Mouse (Mus musculus) spleen, postnatal 14 days (tissue): ENCODE data around the gene Iqschfp.

Experiments used
- DNase-seq, 2 experiments: peaks; one replicate each; pipeline ENCODE4 v3.0.0; 2021 to 2022; ENCODE audit warnings: low spot score in 2 of 2

Gene Iqschfp

GRCm38 (mm10) chr3:68596938-68597337 is 704.9 kb downstream of the Iqschfp start:
- no peak for DNase-seq

- DNase-seq = no peak
Observed at GRCm38 (mm10) chr3:68602891-68603290, 710.9 kb downstream of the Iqschfp start.

GRCm38 (mm10) chr3:68604467-68604866 is 712.4 kb downstream of the Iqschfp start:
- DNase-seq = no peak

GRCm38 (mm10) chr3:68604962-68605361 is 712.9 kb downstream of the Iqschfp start:
- DNase-seq = no peak

GRCm38 (mm10) chr3:68605942-68606603 is 714.0 kb downstream of the Iqschfp start:
- DNase-seq = no peak

GRCm38 (mm10) chr3:68606730-68607129 is 714.7 kb downstream of the Iqschfp start:
- no peak for DNase-seq

- no peak for DNase-seq
Observed at GRCm38 (mm10) chr3:68607336-68607735, 715.3 kb downstream of the Iqschfp start.

GRCm38 (mm10) chr3:68608848-68609497 is 716.9 kb downstream of the Iqschfp start:
- DNase-seq = no peak

GRCm38 (mm10) chr3:68610011-68610410 is 718.0 kb downstream of the Iqschfp start:
- no peak for DNase-seq

GRCm38 (mm10) chr3:68610598-68611261 is 718.7 kb downstream of the Iqschfp start:
- DNase-seq = no peak

- DNase-seq = no peak
Observed at GRCm38 (mm10) chr3:68615042-68615810, 723.2 kb downstream of the Iqschfp start.

- no peak for DNase-seq
Observed at GRCm38 (mm10) chr3:68616363-68616762, 724.3 kb downstream of the Iqschfp start.

- DNase-seq = no peak
Observed at GRCm38 (mm10) chr3:68617708-68618107, 725.7 kb downstream of the Iqschfp start.

GRCm38 (mm10) chr3:68619097-68619496 is 727.1 kb downstream of the Iqschfp start:
- no peak for DNase-seq

- DNase-seq = no peak
Observed at GRCm38 (mm10) chr3:68621971-68622370, 729.9 kb downstream of the Iqschfp start.

- no peak for DNase-seq
Observed at GRCm38 (mm10) chr3:68623036-68623435, 731.0 kb downstream of the Iqschfp start.

GRCm38 (mm10) chr3:68624471-68624870 is 732.4 kb downstream of the Iqschfp start:
- DNase-seq = no peak

GRCm38 (mm10) chr3:68630261-68630660 is 738.2 kb downstream of the Iqschfp start:
- DNase-seq = no peak

- DNase-seq = no peak
Observed at GRCm38 (mm10) chr3:68630821-68631220, 738.8 kb downstream of the Iqschfp start.

GRCm38 (mm10) chr3:68632714-68633113 is 740.7 kb downstream of the Iqschfp start:
- no peak for DNase-seq

GRCm38 (mm10) chr3:68633577-68633976 is 741.5 kb downstream of the Iqschfp start:
- DNase-seq = no peak

GRCm38 (mm10) chr3:68637960-68638359 is 745.9 kb downstream of the Iqschfp start:
- DNase-seq = no peak
